Mouse (Mus musculus): ENCODE results near the gene Lypd6. TPM values are rescaled to one million over a fixed set of nuclear protein-coding genes. Genes with fewer than 3 reads are reported as not detected.

Gene Lypd6
- polyA plus RNA-seq, 1 experiment from 2014 or later, result 12.7 TPM

DNA sequence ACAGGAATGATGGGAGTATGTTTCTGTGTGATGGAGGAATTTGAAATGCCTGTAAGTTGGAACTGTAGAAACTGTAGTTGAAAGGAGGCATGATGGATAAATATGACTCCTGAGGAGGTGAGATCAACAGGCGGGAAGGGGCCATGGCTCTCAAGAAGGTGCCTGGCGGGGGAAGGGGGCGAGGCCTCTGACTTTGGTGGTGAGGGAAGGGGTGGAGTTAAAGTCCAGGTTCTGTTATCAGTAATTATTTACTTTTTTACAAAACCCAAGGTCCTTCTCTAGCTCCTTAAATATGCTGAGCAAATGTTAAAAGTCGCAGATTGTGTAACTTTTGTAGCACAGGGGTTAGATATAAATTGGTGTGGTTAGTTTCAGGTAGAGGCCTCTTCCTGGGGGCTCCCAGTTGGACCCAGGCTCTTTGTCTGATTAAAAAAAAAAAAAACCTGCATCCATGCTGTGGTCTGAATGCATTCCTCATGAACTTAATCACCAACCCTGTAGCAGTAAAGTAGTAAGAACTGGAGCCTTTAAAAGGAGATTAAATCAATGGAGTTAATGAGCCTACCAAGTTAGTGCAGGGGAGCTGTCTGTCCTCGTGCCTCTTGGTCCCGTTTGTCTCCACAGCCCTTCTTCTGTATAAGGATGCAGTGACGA lies 37.7 kb downstream of the Lypd6 start:
- Histone ChIP-seq H3K9ac (ENCODE audit: low read depth, low read length) (no peak overlapping the region), H3K27me3 (ENCODE audit: control insufficient read depth, insufficient read depth, low read length) (no peaks in the 10 kb centered on the region), H3K4me1 (ENCODE audit: control insufficient read depth, insufficient read depth, low read length) (no peaks in the 10 kb centered on the region), H3K36me3 (ENCODE audit: control insufficient read depth, insufficient read depth, low read length) (no peaks in the 10 kb centered on the region), H3K27ac (ENCODE audit: low read depth, low read length) (no peak overlapping the region), H3K4me3 (ENCODE audit: low read length) (no peak overlapping the region), H3K4me2 (replicated peaks; ENCODE audit: low read depth, low read length) (no peak overlapping the region), H3K9me3 (ENCODE audit: control insufficient read depth, low read length) (no peaks in the 10 kb centered on the region)
- ATAC-seq (ENCODE audit: low FRiP score, low TSS enrichment), result peak; percentile 63
- 52% methylated on average over 7 of the region's 7 CpGs for WGBS

DNA sequence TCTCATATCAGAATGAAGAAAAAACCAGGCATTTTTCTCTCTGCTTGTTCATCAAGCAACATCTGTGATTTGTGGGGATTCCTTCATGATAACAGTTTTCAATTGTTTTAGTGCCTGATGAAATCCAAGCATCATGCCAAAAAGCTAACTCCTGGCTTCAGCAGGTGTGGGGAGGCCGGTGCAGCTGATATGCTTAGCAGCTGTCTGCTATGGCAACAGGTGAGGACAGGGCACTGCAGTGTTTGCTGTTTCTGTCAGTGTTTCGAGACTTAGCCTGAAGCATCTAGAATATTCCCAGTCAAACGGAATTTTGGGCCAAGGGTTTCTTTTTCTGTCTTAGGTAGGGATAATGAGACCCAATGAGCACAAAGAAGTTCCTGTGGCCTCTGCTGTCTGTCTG lies 39.4 kb downstream of the Lypd6 start:
- H3K9ac ChIP-seq (ENCODE audit: low read depth, low read length), result no peak overlapping the region
- 83% methylated on average over 3 of the region's 3 CpGs for WGBS
- no peaks in the 10 kb centered on the region for H3K9me3 ChIP-seq (ENCODE audit: control insufficient read depth, low read length)
- no peak overlapping the region for H3K4me3 ChIP-seq (ENCODE audit: low read length)
- no peaks in the 10 kb centered on the region; the same call in 1 of the 2 replicates for H3K4me1 ChIP-seq (ENCODE audit: control insufficient read depth, insufficient read depth, low read length)
- H3K27me3 ChIP-seq (ENCODE audit: control insufficient read depth, insufficient read depth, low read length), result no peaks in the 10 kb centered on the region
- no peaks in the 10 kb centered on the region for H3K36me3 ChIP-seq (ENCODE audit: control insufficient read depth, insufficient read depth, low read length)
- no peak for ATAC-seq (ENCODE audit: low FRiP score, low TSS enrichment)
- no peak overlapping the region for H3K27ac ChIP-seq (ENCODE audit: low read depth, low read length)
- no peak overlapping the region for H3K4me2 ChIP-seq (replicated peaks; ENCODE audit: low read depth, low read length)

DNA sequence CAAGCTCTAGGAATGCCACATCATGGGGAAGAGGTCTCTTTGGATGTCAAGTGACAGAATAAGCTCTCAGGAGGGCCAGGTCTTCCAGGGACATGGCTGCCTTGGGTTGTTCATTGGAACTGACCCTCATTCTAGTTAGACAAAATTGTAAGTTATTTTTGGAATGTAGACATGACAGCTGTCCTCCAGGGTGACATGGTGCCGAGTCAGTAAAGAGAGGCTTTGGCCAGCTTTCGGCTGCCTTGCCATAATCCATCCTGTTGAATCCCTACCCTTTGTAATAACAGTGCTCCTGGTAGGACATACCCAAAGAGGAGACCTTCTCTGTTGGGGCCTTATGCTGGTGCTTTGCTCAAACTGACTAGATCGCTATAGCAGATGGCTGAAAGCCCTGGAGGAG lies 39.8 kb downstream of the Lypd6 start:
- H3K9me3 ChIP-seq (ENCODE audit: control insufficient read depth, low read length), result no peaks in the 10 kb centered on the region
- ATAC-seq (ENCODE audit: low FRiP score, low TSS enrichment), result no peak
- H3K27me3 ChIP-seq (ENCODE audit: control insufficient read depth, insufficient read depth, low read length), result no peaks in the 10 kb centered on the region
- H3K36me3 ChIP-seq (ENCODE audit: control insufficient read depth, insufficient read depth, low read length), result no peaks in the 10 kb centered on the region
- H3K4me1 ChIP-seq (ENCODE audit: control insufficient read depth, insufficient read depth, low read length), result no peaks in the 10 kb centered on the region; the same call in 1 of the 2 replicates
- H3K27ac ChIP-seq (ENCODE audit: low read depth, low read length), result no peak overlapping the region
- 95% methylated on average over 3 of the region's 3 CpGs for WGBS
- no peak overlapping the region for H3K9ac ChIP-seq (ENCODE audit: low read depth, low read length)
- H3K4me3 ChIP-seq (ENCODE audit: low read length), result no peak overlapping the region
- H3K4me2 ChIP-seq (replicated peaks; ENCODE audit: low read depth, low read length), result no peak overlapping the region

GRCm38 (mm10) chr2:50106879-50107278 lies 40.6 kb downstream of the Lypd6 start:
- H3K9ac ChIP-seq (ENCODE audit: low read depth, low read length), result no peak overlapping the region
- H3K4me2 ChIP-seq (replicated peaks; ENCODE audit: low read depth, low read length), result no peak overlapping the region
- no peaks in the 10 kb centered on the region for H3K27me3 ChIP-seq (ENCODE audit: control insufficient read depth, insufficient read depth, low read length)
- H3K36me3 ChIP-seq (ENCODE audit: control insufficient read depth, insufficient read depth, low read length), result no peaks in the 10 kb centered on the region
- no peak overlapping the region for H3K4me3 ChIP-seq (ENCODE audit: low read length)
- H3K9me3 ChIP-seq (ENCODE audit: control insufficient read depth, low read length), result no peaks in the 10 kb centered on the region
- peaks cover 6% of the 10 kb centered on the region; the same call in 1 of the 2 replicates for H3K4me1 ChIP-seq (ENCODE audit: control insufficient read depth, insufficient read depth, low read length)
- no peak for ATAC-seq (ENCODE audit: low FRiP score, low TSS enrichment)
- WGBS, result 86% methylated on average over 3 of the region's 3 CpGs
- H3K27ac ChIP-seq (ENCODE audit: low read depth, low read length), result no peak overlapping the region

- 25% methylated on average over 10 of the region's 10 CpGs for WGBS
- ATAC-seq (ENCODE audit: low FRiP score, low TSS enrichment), result no peak
Observed at GRCm38 (mm10) chr2:50110167-50110566, 43.9 kb downstream of the Lypd6 start.

DNA sequence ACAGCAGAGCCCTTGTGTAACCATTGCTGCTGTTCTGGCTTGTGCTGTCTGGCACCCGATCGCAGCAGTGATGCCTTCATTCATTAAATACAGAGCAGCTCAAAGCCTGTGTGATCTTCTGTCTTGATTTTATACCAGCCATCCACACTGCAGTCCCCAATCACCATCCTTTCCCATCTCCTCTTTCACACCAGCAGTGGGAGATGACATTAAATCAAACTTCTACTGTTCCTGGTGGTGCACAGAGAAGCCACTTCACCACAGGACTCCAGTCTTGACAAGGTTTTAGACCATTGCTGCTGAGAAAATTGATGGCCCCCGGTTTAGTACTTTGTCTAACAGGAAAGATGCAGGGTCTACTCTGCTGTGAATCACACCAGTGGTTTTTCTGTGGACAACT lies 44.9 kb downstream of the Lypd6 start:
- no peaks in the 10 kb centered on the region for H3K36me3 ChIP-seq (ENCODE audit: control insufficient read depth, insufficient read depth, low read length)

More at GRCm38 (mm10) chr2:50110167-50110566, 43.9 kb downstream of the Lypd6 start:
- Histone ChIP-seq H3K4me3 (ENCODE audit: low read length) (no peak overlapping the region), H3K9me3 (ENCODE audit: control insufficient read depth, low read length) (no peaks in the 10 kb centered on the region), H3K27me3 (ENCODE audit: control insufficient read depth, insufficient read depth, low read length) (no peaks in the 10 kb centered on the region), H3K4me1 (ENCODE audit: control insufficient read depth, insufficient read depth, low read length) (peaks cover 7% of the 10 kb centered on the region; the same call in 1 of the 2 replicates), H3K36me3 (ENCODE audit: control insufficient read depth, insufficient read depth, low read length) (no peaks in the 10 kb centered on the region), H3K4me2 (replicated peaks; ENCODE audit: low read depth, low read length) (no peak overlapping the region), H3K9ac (ENCODE audit: low read depth, low read length) (no peak overlapping the region), H3K27ac (ENCODE audit: low read depth, low read length) (no peak overlapping the region)

DNA sequence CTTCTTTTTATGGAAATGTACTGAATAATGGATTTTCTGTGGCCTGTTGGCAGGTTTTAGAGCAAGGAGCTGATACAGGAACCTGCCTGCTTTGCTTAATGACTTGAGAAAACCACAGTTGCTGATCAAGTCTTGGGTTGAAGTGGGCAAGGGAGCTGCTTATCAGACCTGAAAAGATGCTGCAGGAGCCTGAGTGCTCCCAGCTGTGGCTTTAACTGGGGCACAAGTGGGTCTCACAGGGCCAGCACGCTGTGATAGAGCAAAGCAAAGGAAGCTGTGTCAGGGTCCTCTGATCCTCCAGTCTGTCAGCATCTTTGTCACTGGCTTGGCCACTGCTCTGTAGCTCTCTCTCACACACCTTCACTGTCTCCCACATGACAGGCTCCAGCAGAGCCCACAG lies 45.4 kb downstream of the Lypd6 start:
- ATAC-seq (ENCODE audit: low FRiP score, low TSS enrichment), result no peak
- no peak overlapping the region for H3K27ac ChIP-seq (ENCODE audit: low read depth, low read length)
- H3K36me3 ChIP-seq (ENCODE audit: control insufficient read depth, insufficient read depth, low read length), result no peaks in the 10 kb centered on the region
- H3K4me2 ChIP-seq (replicated peaks; ENCODE audit: low read depth, low read length), result no peak overlapping the region
- no peak overlapping the region for H3K9ac ChIP-seq (ENCODE audit: low read depth, low read length)
- 41% methylated on average over 1 of the region's 1 CpGs for WGBS
- no peak overlapping the region for H3K4me3 ChIP-seq (ENCODE audit: low read length)
- no peaks in the 10 kb centered on the region for H3K9me3 ChIP-seq (ENCODE audit: control insufficient read depth, low read length)
- no peaks in the 10 kb centered on the region for H3K27me3 ChIP-seq (ENCODE audit: control insufficient read depth, insufficient read depth, low read length)
- peaks cover 7% of the 10 kb centered on the region; the same call in 1 of the 2 replicates for H3K4me1 ChIP-seq (ENCODE audit: control insufficient read depth, insufficient read depth, low read length)

More for the DNA sequence above, 44.9 kb downstream of the Lypd6 start:
- WGBS, result 54% methylated on average over 3 of the region's 3 CpGs
- no peaks in the 10 kb centered on the region for H3K27me3 ChIP-seq (ENCODE audit: control insufficient read depth, insufficient read depth, low read length)
- no peak overlapping the region for H3K9ac ChIP-seq (ENCODE audit: low read depth, low read length)
- H3K4me1 ChIP-seq (ENCODE audit: control insufficient read depth, insufficient read depth, low read length), result peaks cover 7% of the 10 kb centered on the region; the same call in 1 of the 2 replicates
- H3K4me2 ChIP-seq (replicated peaks; ENCODE audit: low read depth, low read length), result no peak overlapping the region
- no peak overlapping the region for H3K4me3 ChIP-seq (ENCODE audit: low read length)
- no peak for ATAC-seq (ENCODE audit: low FRiP score, low TSS enrichment)
- H3K27ac ChIP-seq (ENCODE audit: low read depth, low read length), result no peak overlapping the region
- no peaks in the 10 kb centered on the region for H3K9me3 ChIP-seq (ENCODE audit: control insufficient read depth, low read length)

DNA sequence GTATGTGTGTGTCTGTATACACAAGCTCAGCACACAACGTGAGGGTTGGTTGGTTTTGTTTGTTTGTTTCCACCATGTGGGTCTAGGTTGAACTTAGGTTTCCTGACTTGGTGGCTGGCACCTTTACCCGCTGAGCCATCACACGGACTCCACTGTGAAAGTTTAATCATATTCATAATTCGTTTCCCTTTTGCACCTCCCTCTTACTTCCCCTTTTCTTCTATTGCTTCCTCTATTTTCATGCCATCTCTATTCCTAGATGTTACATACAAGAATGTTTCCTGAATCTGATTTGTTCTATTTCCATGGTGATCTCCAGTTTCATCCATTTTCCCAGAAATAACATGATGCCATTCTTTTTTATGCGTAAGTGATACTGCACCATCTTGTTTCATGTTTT lies 46.2 kb downstream of the Lypd6 start:
- no peaks in the 10 kb centered on the region for H3K36me3 ChIP-seq (ENCODE audit: control insufficient read depth, insufficient read depth, low read length)
- no peak overlapping the region for H3K4me3 ChIP-seq (ENCODE audit: low read length)
- H3K4me2 ChIP-seq (replicated peaks; ENCODE audit: low read depth, low read length), result no peak overlapping the region
- no peaks in the 10 kb centered on the region for H3K27me3 ChIP-seq (ENCODE audit: control insufficient read depth, insufficient read depth, low read length)
- no peak overlapping the region for H3K27ac ChIP-seq (ENCODE audit: low read depth, low read length)
- H3K9me3 ChIP-seq (ENCODE audit: control insufficient read depth, low read length), result no peaks in the 10 kb centered on the region
- H3K9ac ChIP-seq (ENCODE audit: low read depth, low read length), result no peak overlapping the region
- WGBS, result 92% methylated on average over 5 of the region's 5 CpGs
- ATAC-seq (ENCODE audit: low FRiP score, low TSS enrichment), result no peak
- peaks cover 7% of the 10 kb centered on the region; the same call in 1 of the 2 replicates for H3K4me1 ChIP-seq (ENCODE audit: control insufficient read depth, insufficient read depth, low read length)

DNA sequence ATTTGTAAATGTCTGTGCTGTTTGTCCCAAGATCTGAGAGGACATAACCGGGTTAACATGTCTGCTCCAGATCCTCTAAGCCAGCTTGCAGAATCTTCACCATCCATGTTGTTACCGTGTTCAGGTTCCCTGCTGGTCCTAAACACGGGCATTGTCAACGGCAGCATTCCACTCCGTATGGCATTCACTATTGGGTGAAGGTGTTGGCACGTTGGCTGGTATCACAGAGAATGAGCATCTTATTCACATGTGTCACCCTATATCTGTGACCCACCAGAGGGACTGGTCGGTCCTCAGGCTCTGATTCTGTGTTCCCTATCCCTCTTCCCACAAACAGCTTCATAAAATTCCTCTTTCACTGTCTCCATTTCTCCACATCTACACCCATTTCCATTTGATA lies 52.9 kb downstream of the Lypd6 start:
- Histone ChIP-seq H3K4me2 (replicated peaks; ENCODE audit: low read depth, low read length) (no peak overlapping the region), H3K27me3 (ENCODE audit: control insufficient read depth, insufficient read depth, low read length) (no peaks in the 10 kb centered on the region), H3K9me3 (ENCODE audit: control insufficient read depth, low read length) (no peaks in the 10 kb centered on the region), H3K27ac (ENCODE audit: low read depth, low read length) (no peak overlapping the region), H3K9ac (ENCODE audit: low read depth, low read length) (no peak overlapping the region), H3K4me1 (ENCODE audit: control insufficient read depth, insufficient read depth, low read length) (no peaks in the 10 kb centered on the region), H3K36me3 (ENCODE audit: control insufficient read depth, insufficient read depth, low read length) (no peaks in the 10 kb centered on the region), H3K4me3 (ENCODE audit: low read length) (no peak overlapping the region)
- 94% methylated on average over 7 of the region's 7 CpGs for WGBS
- ATAC-seq (ENCODE audit: low FRiP score, low TSS enrichment), result no peak
